Mouse (Mus musculus): ENCODE results near the gene Tbx1. TPM values are rescaled to one million over a fixed set of nuclear protein-coding genes. Genes with fewer than 3 reads are reported as not detected.
"Not testable (repeated sequence)": the region's sequence is repeated elsewhere in the genome, so short reads cannot be mapped to it uniquely, and the experiment has no call there.

Gene Tbx1
- polyA plus RNA-seq, 1 experiment from 2014 or later, result 0.47 TPM

GRCm38 (mm10) chr16:18552106-18552710 is 38.3 kb downstream of the Tbx1 start:
- peaks cover 7% of the 10 kb centered on the region for H3K4me1 ChIP-seq (ENCODE audit: control insufficient read depth, insufficient read depth, low read length)
- WGBS, result 71% methylated on average over 11 of the region's 11 CpGs
- no peak overlapping the region for H3K4me2 ChIP-seq (ENCODE audit: low read depth, low read length)
- no peaks in the 10 kb centered on the region; the same call in 1 of the 2 replicates for H3K27me3 ChIP-seq (ENCODE audit: control insufficient read depth, insufficient read depth, low read length)
- H3K36me3 ChIP-seq (ENCODE audit: control insufficient read depth, insufficient read depth), result no peaks in the 10 kb centered on the region
- no peaks in the 10 kb centered on the region for H3K9me3 ChIP-seq (replicated peaks; ENCODE audit: control insufficient read depth, low read length)
- no peak overlapping the region for H3K4me3 ChIP-seq (ENCODE audit: low read length)
- H3K9ac ChIP-seq (ENCODE audit: low read length), result no peak overlapping the region
- no peak for ATAC-seq (replicated peaks; ENCODE audit: extremely low read depth, insufficient read depth, low FRiP score)
- H3K27ac ChIP-seq (ENCODE audit: low read length), result no peak overlapping the region

DNA sequence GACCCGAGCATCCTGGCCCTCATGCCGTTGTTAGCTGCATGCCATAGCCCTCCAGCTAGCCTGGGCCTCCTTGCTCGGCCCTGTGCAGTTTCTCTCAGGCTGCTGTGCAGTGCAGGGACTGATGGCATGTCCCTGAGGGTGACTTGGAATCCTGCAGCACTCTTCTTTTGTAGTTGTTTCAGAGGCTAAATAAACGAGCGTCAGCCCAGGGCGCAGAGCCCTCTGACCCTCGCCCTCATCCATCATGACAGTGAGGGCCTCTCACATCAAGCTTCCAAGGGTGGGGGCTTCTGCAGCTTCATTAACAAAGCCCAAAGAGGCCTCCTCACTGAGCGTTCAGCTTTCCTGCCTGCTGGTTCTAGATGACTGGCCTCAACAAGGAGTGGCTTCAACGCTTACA is 38.9 kb downstream of the Tbx1 start:
- no peak overlapping the region for H3K9ac ChIP-seq (ENCODE audit: low read length)
- H3K4me2 ChIP-seq (ENCODE audit: low read depth, low read length), result no peak overlapping the region
- no peak for ATAC-seq (replicated peaks; ENCODE audit: extremely low read depth, insufficient read depth, low FRiP score)
- H3K36me3 ChIP-seq (ENCODE audit: control insufficient read depth, insufficient read depth), result no peaks in the 10 kb centered on the region
- no peak overlapping the region for H3K4me3 ChIP-seq (ENCODE audit: low read length)
- peaks cover 7% of the 10 kb centered on the region for H3K4me1 ChIP-seq (ENCODE audit: control insufficient read depth, insufficient read depth, low read length)
- H3K27me3 ChIP-seq (ENCODE audit: control insufficient read depth, insufficient read depth, low read length), result no peaks in the 10 kb centered on the region; the same call in 1 of the 2 replicates
- no peaks in the 10 kb centered on the region for H3K9me3 ChIP-seq (replicated peaks; ENCODE audit: control insufficient read depth, low read length)
- H3K27ac ChIP-seq (ENCODE audit: low read length), result no peak overlapping the region
- WGBS, result 54% methylated on average over 9 of the region's 9 CpGs

GRCm38 (mm10) chr16:18547891-18548290 is 42.6 kb downstream of the Tbx1 start:
- ATAC-seq (replicated peaks; ENCODE audit: extremely low read depth, insufficient read depth, low FRiP score), result no peak
- Histone ChIP-seq H3K27ac (ENCODE audit: low read length) (no peak overlapping the region), H3K9ac (ENCODE audit: low read length) (no peak overlapping the region), H3K9me3 (replicated peaks; ENCODE audit: control insufficient read depth, low read length) (no peaks in the 10 kb centered on the region), H3K4me1 (ENCODE audit: control insufficient read depth, insufficient read depth, low read length) (peaks cover 4% of the 10 kb centered on the region; the same call in 1 of the 2 replicates), H3K4me2 (ENCODE audit: low read depth, low read length) (no peak overlapping the region), H3K4me3 (ENCODE audit: low read length) (no peak overlapping the region), H3K36me3 (ENCODE audit: control insufficient read depth, insufficient read depth) (no peaks in the 10 kb centered on the region), H3K27me3 (ENCODE audit: control insufficient read depth, insufficient read depth, low read length) (no peaks in the 10 kb centered on the region; the same call in none of the 2 replicates)
- WGBS, result 68% methylated on average over 5 of the region's 5 CpGs

GRCm38 (mm10) chr16:18543151-18543829 is 47.2 kb downstream of the Tbx1 start:
- H3K4me2 ChIP-seq (ENCODE audit: low read depth, low read length), result no peak overlapping the region
- peak; percentile 73 for ATAC-seq (replicated peaks; ENCODE audit: extremely low read depth, insufficient read depth, low FRiP score)
- no peaks in the 10 kb centered on the region for H3K9me3 ChIP-seq (replicated peaks; ENCODE audit: control insufficient read depth, low read length)
- no peak overlapping the region for H3K9ac ChIP-seq (ENCODE audit: low read length)
- no peak overlapping the region for H3K4me3 ChIP-seq (ENCODE audit: low read length)
- H3K36me3 ChIP-seq (ENCODE audit: control insufficient read depth, insufficient read depth), result no peaks in the 10 kb centered on the region
- 0 out of 2 replicates have a peak overlapping the region, but pooled peaks have one; percentile 7 for H3K27ac ChIP-seq (ENCODE audit: low read length)
- H3K4me1 ChIP-seq (ENCODE audit: control insufficient read depth, insufficient read depth, low read length), result peaks cover 6% of the 10 kb centered on the region; the same call in 1 of the 2 replicates
- 38% methylated on average over 8 of the region's 8 CpGs for WGBS
- H3K27me3 ChIP-seq (ENCODE audit: control insufficient read depth, insufficient read depth, low read length), result no peaks in the 10 kb centered on the region; the same call in 1 of the 2 replicates

- Histone ChIP-seq H3K9ac (ENCODE audit: low read length) (no peak overlapping the region), H3K4me1 (ENCODE audit: control insufficient read depth, insufficient read depth, low read length) (peaks cover 6% of the 10 kb centered on the region; the same call in 1 of the 2 replicates), H3K4me3 (ENCODE audit: low read length) (no peak overlapping the region), H3K9me3 (replicated peaks; ENCODE audit: control insufficient read depth, low read length) (no peaks in the 10 kb centered on the region), H3K4me2 (ENCODE audit: low read depth, low read length) (no peak overlapping the region), H3K36me3 (ENCODE audit: control insufficient read depth, insufficient read depth) (no peaks in the 10 kb centered on the region), H3K27me3 (ENCODE audit: control insufficient read depth, insufficient read depth, low read length) (no peaks in the 10 kb centered on the region), H3K27ac (ENCODE audit: low read length) (no peak overlapping the region)
- ATAC-seq (replicated peaks; ENCODE audit: extremely low read depth, insufficient read depth, low FRiP score), result no peak
- 61% methylated on average over 6 of the region's 6 CpGs for WGBS
Observed at GRCm38 (mm10) chr16:18539281-18539680, 51.2 kb downstream of the Tbx1 start.

DNA sequence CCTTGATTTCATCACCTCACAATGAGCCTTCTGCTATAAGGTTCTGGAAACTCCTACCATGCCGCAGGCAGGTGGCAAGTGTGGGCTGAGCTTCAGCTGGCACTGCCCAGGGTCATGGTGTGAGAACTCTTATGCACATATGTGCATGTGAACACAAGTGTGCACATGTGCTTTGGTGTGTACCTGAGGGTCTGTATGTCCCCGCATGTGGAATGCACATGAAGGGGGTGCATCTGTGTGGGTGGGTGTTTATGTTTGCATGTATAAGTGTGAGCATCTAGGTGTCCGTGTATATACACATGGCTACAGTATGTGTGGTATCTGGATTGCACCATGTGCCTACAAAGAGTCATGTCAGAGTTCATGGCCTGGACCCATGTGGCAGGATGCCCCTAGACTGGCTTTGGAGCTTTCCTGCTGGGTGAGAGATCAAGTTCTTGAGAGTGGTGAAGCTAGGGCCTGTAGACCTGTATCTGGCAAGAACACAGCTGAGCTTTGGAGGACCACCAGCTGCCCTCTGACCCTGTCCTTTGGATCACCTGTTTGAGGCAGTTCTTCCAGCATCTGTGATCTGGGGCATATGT is 53.0 kb downstream of the Tbx1 start:
- H3K4me1 ChIP-seq (ENCODE audit: control insufficient read depth, insufficient read depth, low read length), result no peaks in the 10 kb centered on the region
- H3K4me3 ChIP-seq (ENCODE audit: low read length), result no peak overlapping the region
- no peaks in the 10 kb centered on the region for H3K36me3 ChIP-seq (ENCODE audit: control insufficient read depth, insufficient read depth)
- no peak overlapping the region for H3K27ac ChIP-seq (ENCODE audit: low read length)
- no peak overlapping the region for H3K9ac ChIP-seq (ENCODE audit: low read length)
- H3K27me3 ChIP-seq (ENCODE audit: control insufficient read depth, insufficient read depth, low read length), result no peaks in the 10 kb centered on the region
- H3K4me2 ChIP-seq (ENCODE audit: low read depth, low read length), result no peak overlapping the region
- ATAC-seq (replicated peaks; ENCODE audit: extremely low read depth, insufficient read depth, low FRiP score), result no peak
- 90% methylated on average over 3 of the region's 3 CpGs for WGBS
- no peaks in the 10 kb centered on the region for H3K9me3 ChIP-seq (replicated peaks; ENCODE audit: control insufficient read depth, low read length)

DNA sequence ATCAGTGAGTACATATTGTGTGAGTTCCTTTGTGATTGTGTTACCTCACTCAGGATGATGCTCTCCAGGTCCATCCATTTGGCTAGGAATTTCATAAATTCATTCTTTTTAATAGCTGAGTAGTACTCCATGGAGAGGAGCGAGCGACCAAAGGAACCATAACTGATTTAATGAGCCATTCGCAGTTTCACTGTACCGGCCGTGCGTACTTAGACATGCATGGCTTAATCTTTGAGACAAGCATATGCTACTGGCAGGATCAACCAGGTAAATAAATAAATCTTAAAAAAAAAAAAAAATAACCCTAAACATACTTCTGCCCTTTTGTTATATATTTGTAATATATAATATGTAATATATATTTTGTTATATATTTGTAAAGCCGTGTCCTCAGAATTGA is 57.4 kb downstream of the Tbx1 start:
- H3K36me3 ChIP-seq (ENCODE audit: control insufficient read depth, insufficient read depth); H3K9me3 ChIP-seq (replicated peaks; ENCODE audit: control insufficient read depth, low read length); H3K4me1 ChIP-seq (ENCODE audit: control insufficient read depth, insufficient read depth, low read length); H3K4me3 ChIP-seq (ENCODE audit: low read length); H3K27ac ChIP-seq (ENCODE audit: low read length); H3K4me2 ChIP-seq (ENCODE audit: low read depth, low read length); H3K9ac ChIP-seq (ENCODE audit: low read length); H3K27me3 ChIP-seq (ENCODE audit: control insufficient read depth, insufficient read depth, low read length): not testable (repeated sequence)
- ATAC-seq (replicated peaks; ENCODE audit: extremely low read depth, insufficient read depth, low FRiP score), result peak; percentile 100
- 94% methylated on average over 7 of the region's 7 CpGs for WGBS
